Mouse (Mus musculus) brain, embryonic 14.5 days (tissue): ENCODE measurements around the gene Nrp2.

Source experiments
- CTCF ChIP-seq: fragments of 200-500 bp; IDR thresholded peaks from 2 replicates; pipeline ENCODE4 v1.5.1; 2012; ENCODE audit warnings: inconsistent platforms, mild to moderate bottlenecking, moderate library complexity, borderline replicate concordance; ENCODE audit not compliant: insufficient read depth, insufficient read length; ENCODE audit errors: extremely low read depth
- POLR2A ChIP-seq: fragments of 200-500 bp; IDR thresholded peaks from 2 replicates; pipeline ENCODE4 v1.6.1; 2012; ENCODE audit warnings: mild to moderate bottlenecking, inconsistent platforms, borderline replicate concordance; ENCODE audit not compliant: poor library complexity, insufficient read depth, insufficient read length, severe bottlenecking; ENCODE audit errors: extremely low read depth

DNA sequence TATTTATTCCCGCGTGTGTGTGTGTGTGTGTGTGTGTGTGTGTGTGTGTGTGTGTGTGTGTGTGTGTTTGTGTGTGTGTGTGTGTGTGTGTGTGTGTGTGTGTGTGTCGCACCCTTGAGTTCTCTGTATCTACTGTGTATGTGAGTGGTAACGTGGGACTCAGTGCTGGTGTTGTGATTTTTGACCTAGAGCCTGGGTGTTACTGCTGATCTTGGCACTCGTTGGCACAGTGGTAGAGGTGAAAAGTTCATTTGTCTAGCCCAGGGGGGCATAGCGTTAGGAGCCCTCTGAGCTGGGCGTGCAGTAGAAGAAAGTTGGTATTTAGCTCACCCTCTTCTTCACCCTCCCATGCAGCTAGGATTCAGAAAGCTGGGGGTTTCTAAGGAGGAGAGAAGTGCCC lies 114.5 kb downstream of the Nrp2 start:
- TF ChIP-seq CTCF (no peak), POLR2A (no peak)
